Mouse (Mus musculus) gastrocnemius, adult 18-20 months (tissue): Measurements from ENCODE around the gene Caap1. TPM values are rescaled to one million over a fixed set of nuclear protein-coding genes. Genes with fewer than 3 reads are reported as not detected.

Experiments used
- DNase-seq: peaks from one replicate; pipeline ENCODE4 v3.0.0; 2021; ENCODE audit warnings: low spot score
- total RNA-seq, 2 experiments: library from RNA; stranded (reverse); gene quantifications; 2 replicates each; pipeline ENCODE4 v1.2.3; 2021

Caap1 gene
- total RNA-seq, 2 experiments from 2014 or later, result 1.9 to 2.0 TPM

GRCm38 (mm10) chr4:94517631-94518030, 39.0 kb downstream of the Caap1 start:
- DNase-seq, result peak; percentile 36

GRCm38 (mm10) chr4:94515366-94515765, 41.2 kb downstream of the Caap1 start:
- no peak for DNase-seq

GRCm38 (mm10) chr4:94476749-94477399, 79.7 kb downstream of the Caap1 start:
- peak; percentile 74 for DNase-seq

- DNase-seq, result peak; percentile 48
Measured at GRCm38 (mm10) chr4:94473286-94473685, 83.3 kb downstream of the Caap1 start.

GRCm38 (mm10) chr4:94459424-94459823, 97.2 kb downstream of the Caap1 start:
- no peak for DNase-seq

- DNase-seq, result no peak
Measured at GRCm38 (mm10) chr4:94454857-94455256, 101.7 kb downstream of the Caap1 start.

Other genes with a start within 250 kb of the Caap1 start
- not detected for gene Gm10306, start 250 bp downstream of the Caap1 start, total RNA-seq
- 10 to 100 TPM; 31.3 to 38.0 TPM for gene Plaa, start 46.4 kb upstream of the Caap1 start, total RNA-seq
- 1 to 10 TPM; 6.3 to 6.4 TPM for gene Ift74, start 57.7 kb upstream of the Caap1 start, total RNA-seq
- gene Lrrc19, start 93.3 kb upstream of the Caap1 start, total RNA-seq, result not detected
- 10 to 100 TPM in 1 of 2 experiments, 1 to 10 TPM in 1; 8.8 to 12.2 TPM for gene Tek, start 182.5 kb upstream of the Caap1 start, total RNA-seq